Mouse (Mus musculus) heart, postnatal 4 days (tissue): ENCODE measurements around the gene Anapc1. TPM values are rescaled to one million over a fixed set of nuclear protein-coding genes. Genes with fewer than 3 reads are reported as not detected.
"Not testable (repeated sequence)": the region's sequence is repeated elsewhere in the genome, so short reads cannot be mapped to it uniquely, and the experiment has no call there.

Source experiments
- DNase-seq: peaks from one replicate; pipeline ENCODE4 v3.0.0; 2021
- total RNA-seq, 2 experiments: library from RNA; stranded (reverse); gene quantifications; 2 replicates each; pipeline ENCODE4 v1.2.3; 2021

The Anapc1 gene
- total RNA-seq, 2 experiments from 2014 or later, result 77.7 to 82.5 TPM

GRCm38 (mm10) chr2:128696426-128696825 lies 9.2 kb upstream of the Anapc1 start:
- no peak for DNase-seq

GRCm38 (mm10) chr2:128694548-128694947 lies 7.4 kb upstream of the Anapc1 start:
- DNase-seq, result no peak

DNA sequence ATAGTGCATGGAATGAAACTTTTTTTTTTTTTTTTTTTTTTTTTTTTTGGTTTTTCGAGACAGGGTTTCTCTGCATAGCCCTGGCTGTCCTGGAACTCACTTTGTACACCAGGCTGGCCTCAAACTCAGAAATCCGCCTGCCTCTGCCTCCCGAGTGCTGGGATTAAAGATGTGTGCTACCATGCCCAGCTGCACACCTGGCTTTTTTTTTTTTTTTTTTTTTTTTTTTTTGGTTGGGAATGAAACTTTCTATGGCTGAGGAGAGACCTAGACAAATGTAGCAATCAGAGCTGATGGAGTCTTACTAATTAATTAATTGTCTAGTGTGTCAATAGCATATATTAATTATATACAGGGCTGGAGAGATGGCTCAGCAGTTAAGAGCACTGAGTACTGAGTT lies 6.6 kb upstream of the Anapc1 start:
- not testable (repeated sequence) for DNase-seq

DNA sequence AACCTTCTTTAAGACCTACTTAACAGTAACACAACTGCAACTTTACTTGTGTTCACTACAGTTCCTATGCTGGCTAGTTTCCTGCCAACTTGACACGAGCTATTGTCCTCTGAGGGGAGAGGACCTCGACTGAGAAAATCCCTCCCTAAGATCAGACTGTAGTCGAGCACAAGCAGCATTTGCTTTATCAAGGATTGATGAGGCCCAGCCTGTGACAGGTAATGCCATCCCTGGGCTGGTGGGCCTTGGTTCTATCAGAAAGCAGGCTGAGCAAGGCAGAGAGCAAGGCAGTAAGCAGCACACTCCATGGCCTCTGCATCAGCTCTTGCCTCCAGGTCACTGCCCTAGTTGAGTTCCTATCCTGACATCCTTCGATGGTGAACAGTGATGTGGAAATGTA lies 6.0 kb upstream of the Anapc1 start:
- no peak for DNase-seq

- DNase-seq, result no peak
These were observed 5.6 kb upstream of the Anapc1 start for GRCm38 (mm10) chr2:128692771-128693170.

DNA sequence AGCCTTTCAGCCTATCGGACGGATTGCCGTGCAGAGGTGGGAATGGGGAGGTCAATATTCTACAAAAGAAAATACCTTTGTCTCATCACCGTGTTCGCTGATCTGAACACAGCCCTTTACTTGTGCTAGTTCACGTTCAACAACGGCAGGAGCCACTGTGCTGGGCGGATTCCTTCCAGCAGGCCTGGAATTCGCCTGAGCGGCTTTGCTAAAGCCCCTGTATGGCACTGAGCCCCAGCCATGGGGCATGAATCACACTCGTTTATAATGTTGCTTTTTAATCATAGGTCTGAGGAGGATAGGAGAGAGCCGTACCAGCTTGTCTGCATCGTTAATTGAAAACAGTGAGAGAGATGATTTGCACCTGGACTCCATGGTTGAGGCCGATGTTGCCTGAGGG lies 5.1 kb upstream of the Anapc1 start:
- DNase-seq, result no peak

GRCm38 (mm10) chr2:128687558-128688120 lies 448 bp upstream of the Anapc1 start:
- no peak for DNase-seq

GRCm38 (mm10) chr2:128680661-128681060 lies 6.5 kb downstream of the Anapc1 start:
- DNase-seq, result no peak

DNA sequence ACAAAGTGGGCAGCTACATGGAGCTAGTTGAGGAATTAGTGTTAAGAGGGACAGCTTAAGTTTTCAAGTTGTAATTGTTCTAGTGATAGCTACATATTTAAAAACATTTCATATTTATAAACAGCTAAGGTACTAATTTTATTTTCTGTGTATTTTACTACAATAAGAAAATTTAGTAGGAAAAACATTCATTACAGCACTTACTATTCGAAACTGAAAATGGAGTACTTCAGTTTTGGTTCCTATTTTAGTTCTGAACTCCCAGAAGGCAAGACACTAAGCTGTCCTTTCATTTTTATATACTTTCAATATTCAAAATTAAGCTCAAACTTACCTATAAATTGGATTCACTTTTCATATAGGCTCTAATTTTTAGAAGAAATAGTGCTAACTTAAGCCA lies 66.6 kb downstream of the Anapc1 start:
- DNase-seq, result no peak

GRCm38 (mm10) chr2:128615366-128615765 lies 71.8 kb downstream of the Anapc1 start:
- no peak for DNase-seq

DNA sequence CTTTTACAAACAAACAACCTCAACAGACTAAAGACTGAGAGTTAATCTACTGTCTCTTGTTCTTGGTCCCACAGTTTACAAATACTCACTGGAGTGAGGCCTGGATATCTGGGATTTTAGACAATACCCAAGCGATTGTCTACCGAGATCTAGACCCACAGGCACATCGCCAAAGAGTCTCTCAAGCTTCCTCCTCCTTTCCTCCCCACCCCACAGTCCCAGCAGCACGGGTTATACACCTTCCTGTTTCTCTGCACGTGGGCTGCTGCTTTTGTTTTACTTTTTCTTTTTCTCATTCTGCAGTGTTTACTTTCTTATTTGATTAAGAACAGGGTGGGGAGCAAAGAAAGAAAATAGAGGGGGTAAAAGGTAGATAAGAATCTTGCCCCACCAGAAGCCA lies 73.8 kb downstream of the Anapc1 start:
- no peak for DNase-seq

DNA sequence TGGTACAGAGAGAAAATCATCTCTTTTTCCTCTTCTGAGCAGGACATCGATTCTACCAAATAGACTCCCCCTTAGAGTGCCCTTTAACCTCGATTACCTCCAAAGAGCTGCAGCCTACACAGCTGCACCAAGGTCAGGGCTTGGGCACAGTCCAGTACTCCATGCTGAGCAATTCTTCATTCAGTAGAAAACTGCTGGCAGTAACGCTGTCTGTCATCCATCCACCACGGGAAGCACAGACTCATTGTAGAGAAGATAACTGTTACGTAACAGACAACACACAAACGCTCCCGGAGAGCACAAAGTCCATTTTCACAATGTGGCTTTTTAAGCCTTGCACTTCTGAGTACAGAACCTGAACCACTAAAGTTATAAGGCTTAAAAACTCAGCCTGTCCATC lies 74.9 kb downstream of the Anapc1 start:
- no peak for DNase-seq

GRCm38 (mm10) chr2:128611178-128611577 lies 76.0 kb downstream of the Anapc1 start:
- no peak for DNase-seq

GRCm38 (mm10) chr2:128609286-128609685 lies 77.9 kb downstream of the Anapc1 start:
- DNase-seq, result no peak

DNA sequence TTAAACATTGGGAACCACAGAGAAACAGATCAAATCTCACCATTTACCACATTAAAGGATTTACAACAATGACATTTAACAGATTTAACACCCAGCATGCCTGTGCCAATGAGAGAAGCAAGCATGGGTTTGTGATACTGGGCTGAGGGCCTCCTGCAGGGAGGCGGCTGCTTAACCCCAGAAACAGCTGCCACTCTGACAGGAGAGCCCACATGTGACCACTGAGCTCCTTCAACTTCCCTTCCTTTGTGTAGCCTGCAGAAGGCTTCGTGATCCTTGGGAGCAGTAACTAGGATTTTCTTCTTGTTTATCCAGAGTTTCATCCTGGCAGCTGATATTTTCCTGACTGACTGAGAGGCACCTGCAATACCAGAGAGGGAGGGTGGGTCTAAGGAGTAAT lies 85.7 kb downstream of the Anapc1 start:
- no peak for DNase-seq

GRCm38 (mm10) chr2:128592301-128592700 lies 94.9 kb downstream of the Anapc1 start:
- DNase-seq, result no peak

- no peak for DNase-seq
These were observed 96.3 kb downstream of the Anapc1 start, which contains the start of gene Spdye4c for GRCm38 (mm10) chr2:128590909-128591308. Spdye4c (plus strand) TSS chr2:128591209.

DNA sequence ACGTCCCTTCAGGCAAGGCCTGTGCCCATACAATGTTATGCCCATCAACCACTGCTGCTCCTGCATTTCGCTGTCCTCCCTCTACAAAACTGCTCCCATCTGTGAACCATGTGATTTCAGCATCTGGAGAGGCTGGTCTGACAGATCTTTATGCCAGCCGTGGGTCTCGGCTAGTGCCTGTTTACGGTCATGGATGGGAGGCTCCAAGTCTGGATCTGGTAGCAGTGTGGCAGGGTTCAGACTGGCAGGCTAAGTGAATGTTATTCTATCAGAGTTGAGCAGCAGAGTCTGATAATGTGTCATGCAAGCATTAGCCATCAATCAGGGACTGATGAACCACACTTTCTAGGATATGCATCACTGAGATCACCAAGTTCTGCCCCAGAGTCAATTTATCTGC lies 104.3 kb downstream of the Anapc1 start:
- DNase-seq, result no peak

GRCm38 (mm10) chr2:128572726-128573624 lies 114.2 kb downstream of the Anapc1 start:
- DNase-seq, result peak; percentile 91

DNA sequence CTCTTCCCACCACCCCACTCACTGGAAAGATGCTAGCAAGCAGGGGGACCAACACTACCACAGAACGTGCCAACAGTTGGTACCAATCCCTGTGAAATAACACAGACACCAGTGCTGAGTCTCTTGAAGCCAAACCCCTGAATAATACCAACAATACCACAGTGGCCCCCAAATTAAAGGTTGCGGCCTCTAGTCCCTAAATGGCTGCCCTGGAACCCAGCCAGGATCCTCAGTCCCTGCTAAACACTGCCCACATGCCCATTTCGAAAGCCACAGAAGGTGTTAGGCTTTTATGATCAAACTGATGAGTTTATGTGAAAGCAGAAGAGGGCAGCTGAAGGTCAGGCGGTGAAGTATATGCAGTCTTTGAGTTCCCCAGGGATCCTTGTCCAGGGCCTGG lies 116.2 kb downstream of the Anapc1 start:
- no peak for DNase-seq

DNA sequence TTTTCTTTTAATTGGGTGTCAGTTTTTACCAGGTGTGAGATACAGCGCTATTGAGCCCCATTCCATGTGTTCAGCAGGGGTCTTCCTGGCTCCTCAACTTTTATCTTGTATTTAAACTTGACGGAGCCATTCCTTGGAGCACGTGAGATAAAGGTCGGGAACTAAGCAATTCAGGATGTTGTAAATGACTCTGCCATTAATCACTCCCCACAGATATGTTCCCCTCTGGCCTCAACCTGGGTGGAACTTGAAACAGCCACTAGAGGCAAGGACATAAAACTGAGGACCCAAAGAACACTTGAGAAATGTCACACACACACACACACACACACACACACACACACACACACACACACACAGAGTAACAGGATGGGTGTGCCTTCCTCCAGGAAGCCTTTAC lies 118.7 kb downstream of the Anapc1 start:
- no peak for DNase-seq

- DNase-seq, result no peak
These were observed 119.2 kb downstream of the Anapc1 start for GRCm38 (mm10) chr2:128568018-128568417.

GRCm38 (mm10) chr2:128566304-128567147 lies 120.7 kb downstream of the Anapc1 start:
- DNase-seq, result peak; percentile 35
